Mouse (Mus musculus) intestine, embryonic 16.5 days (tissue): ENCODE measurements around the gene Gm28048. TPM values are rescaled to one million over a fixed set of nuclear protein-coding genes. Genes with fewer than 3 reads are reported as not detected.

Experiments used
- polyA plus RNA-seq: library from polyadenylated mRNA; unstranded; fragments of >200 nt; fragmentation: Nextera tagmentation; extraction: Ambion mirVana; gene quantifications from 2 replicates; pipeline ENCODE4 v1.2.1, GENCODE M21; 2015

Gm28048 gene
- polyA plus RNA-seq, 1 experiment from 2014 or later, result 11.2 TPM

Other genes starting within 250 kb of the Gm28048 start
- 11.8 and 11.9 TPM in 2 replicates for gene B3gnt2, start 121.1 kb downstream of the Gm28048 start, polyA plus RNA-seq
- 1.8 and 2.2 TPM in 2 replicates for gene Zrsr1, start 10.1 kb downstream of the Gm28048 start, polyA plus RNA-seq
- 320 and 339 TPM in 2 replicates for gene Commd1, start 292 bp upstream of the Gm28048 start, polyA plus RNA-seq
- 214 and 241 TPM in 2 replicates for gene Cct4, start 8.4 kb upstream of the Gm28048 start, polyA plus RNA-seq
- 1.5 and 2.7 TPM in 2 replicates for gene Fam161a, start 25.4 kb upstream of the Gm28048 start, polyA plus RNA-seq